Mouse (Mus musculus) MEL (cell line): Measurements from ENCODE around the gene Agr3. TPM values are rescaled to one million over a fixed set of nuclear protein-coding genes. Genes with fewer than 3 reads are reported as not detected.

Experiments used
- DNase-seq: peaks from one replicate; pipeline ENCODE4 v3.0.0; 2011; ENCODE audit warnings: low read depth, low spot score
- H3K27ac ChIP-seq: 2 replicates; pipeline ENCODE4 v1.5.1; 2012; ENCODE audit warnings: low read depth, mild to moderate bottlenecking, control low read depth, low read length, moderate library complexity; ENCODE audit not compliant: control insufficient read depth
- H3K27me3 ChIP-seq, 2 experiments: fragments of 150-350 bp in 1 of 2; sonication (generic) in 1 of 2; 2 replicates each; pipeline ENCODE4 v1.6.1; 2012; ENCODE audit warnings: low read length in 2 of 2, mild to moderate bottlenecking in 2 of 2, improper control_type of control experiment in 1 of 2, moderate library complexity in 1 of 2; ENCODE audit not compliant: insufficient read depth in 2 of 2, control insufficient read depth in 1 of 2
- H3K36me3 ChIP-seq, 2 experiments: 2 replicates each; pipeline ENCODE4 v1.6.1; 2012 to 2014; ENCODE audit warnings: low read length in 2 of 2, improper control_type of control experiment in 1 of 2, inconsistent platforms in 1 of 2, mild to moderate bottlenecking in 1 of 2; ENCODE audit not compliant: insufficient read depth in 2 of 2, control insufficient read depth in 1 of 2
- H3K4me1 ChIP-seq, 2 experiments: fragments of 150-350 bp in 1 of 2; sonication (generic) in 1 of 2; 2 replicates each; pipeline ENCODE4 v1.6.1; 2012; ENCODE audit warnings: low read length in 2 of 2, improper control_type of control experiment in 1 of 2, mild to moderate bottlenecking in 1 of 2; ENCODE audit not compliant: insufficient read depth in 2 of 2, control insufficient read depth in 1 of 2
- H3K4me3 ChIP-seq, 2 experiments: fragments of 150-350 bp in 1 of 2; sonication (generic) in 1 of 2; 2 replicates each; pipeline ENCODE4 v1.5.1; 2012; ENCODE audit warnings: low read depth in 2 of 2, low read length in 2 of 2, mild to moderate bottlenecking in 2 of 2, moderate library complexity in 2 of 2, control low read depth in 1 of 2, improper control_type of control experiment in 1 of 2; ENCODE audit not compliant: control insufficient read depth in 1 of 2, insufficient read depth in 1 of 2
- H3K79me2 ChIP-seq: 2 replicates; pipeline ENCODE4 v1.6.1; 2012; ENCODE audit warnings: mild to moderate bottlenecking, low read length, moderate library complexity; ENCODE audit not compliant: control insufficient read depth, poor library complexity, insufficient read depth
- H3K9ac ChIP-seq: 2 replicates; pipeline ENCODE4 v1.6.1; 2012; ENCODE audit warnings: low read depth, mild to moderate bottlenecking, control low read depth, low read length, moderate library complexity; ENCODE audit not compliant: control insufficient read depth, poor library complexity, severe bottlenecking
- H3K9me3 ChIP-seq: fragments of 150-350 bp; sonication (generic); replicated peaks from 2 replicates; pipeline ENCODE4 v1.6.1; 2012; ENCODE audit warnings: mild to moderate bottlenecking, low read length, improper control_type of control experiment, moderate library complexity; ENCODE audit not compliant: insufficient read depth
- CTCF ChIP-seq, 3 experiments: IDR thresholded peaks in 2 of 3; conservative IDR thresholded peaks in 1 of 3; 2 replicates each; pipeline ENCODE4 v1.5.1; 2011 to 2012; ENCODE audit warnings: low read length in 3 of 3, low read depth in 2 of 3, mild to moderate bottlenecking in 2 of 3, improper control_type of control experiment in 1 of 3, inconsistent platforms in 1 of 3, mixed read lengths in 1 of 3, moderate library complexity in 1 of 3; ENCODE audit not compliant: control insufficient read depth in 1 of 3, insufficient read depth in 1 of 3, poor library complexity in 1 of 3, severe bottlenecking in 1 of 3
- E2F4 ChIP-seq: IDR thresholded peaks from 2 replicates; pipeline ENCODE4 v1.6.1; 2011; ENCODE audit warnings: low read depth, low read length, improper control_type of control experiment, borderline replicate concordance
- ELF1 ChIP-seq: IDR thresholded peaks from 2 replicates; pipeline ENCODE4 v1.6.1; 2014; ENCODE audit warnings: low read depth, mild to moderate bottlenecking, inconsistent platforms, low read length, improper control_type of control experiment, moderate library complexity
- EP300 ChIP-seq, 2 experiments: IDR thresholded peaks; 2 replicates each; pipeline ENCODE4 v1.6.1; 2011; ENCODE audit warnings: improper control_type of control experiment in 2 of 2, low read length in 2 of 2, low read depth in 1 of 2, mild to moderate bottlenecking in 1 of 2
- GATA1 ChIP-seq: IDR thresholded peaks from 2 replicates; pipeline ENCODE4 v1.6.1; 2011; ENCODE audit warnings: low read depth, low read length, improper control_type of control experiment
- HCFC1 ChIP-seq: IDR thresholded peaks from 2 replicates; pipeline ENCODE4 v1.6.1; 2012; ENCODE audit warnings: low read depth, mild to moderate bottlenecking, inconsistent platforms, low read length, improper control_type of control experiment, moderate library complexity
- KAT2A ChIP-seq: conservative IDR thresholded peaks from 2 replicates; pipeline ENCODE4 v1.6.1; 2012; ENCODE audit warnings: low read depth, low read length, improper control_type of control experiment, inconsistent platforms
- MAFK ChIP-seq: IDR thresholded peaks from 2 replicates; pipeline ENCODE4 v1.6.1; 2011; ENCODE audit warnings: low read depth, mild to moderate bottlenecking, low read length, improper control_type of control experiment, borderline replicate concordance
- MEF2A ChIP-seq: IDR thresholded peaks from 2 replicates; pipeline ENCODE4 v1.6.1; 2014; ENCODE audit warnings: low read depth, mild to moderate bottlenecking, inconsistent platforms, low read length, improper control_type of control experiment; ENCODE audit not compliant: poor library complexity, insufficient replicate concordance, severe bottlenecking; ENCODE audit errors: extremely low read depth
- MYB ChIP-seq: IDR thresholded peaks from 2 replicates; pipeline ENCODE4 v1.6.1; 2011; ENCODE audit warnings: mild to moderate bottlenecking, low read depth, low read length, improper control_type of control experiment
- NELFE ChIP-seq: IDR thresholded peaks from 2 replicates; pipeline ENCODE4 v1.6.1; 2011; ENCODE audit warnings: low read depth, low read length, improper control_type of control experiment
- NRF1 ChIP-seq: IDR thresholded peaks from 2 replicates; pipeline ENCODE4 v1.6.1; 2014; ENCODE audit warnings: low read depth, mild to moderate bottlenecking, inconsistent platforms, low read length, improper control_type of control experiment, moderate library complexity; ENCODE audit not compliant: poor library complexity, insufficient read depth, severe bottlenecking
- POLR2A ChIP-seq, 2 experiments: IDR thresholded peaks; 2 replicates each; pipeline ENCODE4 v1.6.1; 2011 to 2012; ENCODE audit warnings: low read length in 2 of 2, mild to moderate bottlenecking in 2 of 2, control low read depth in 1 of 2, improper control_type of control experiment in 1 of 2, low read depth in 1 of 2, moderate library complexity in 1 of 2; ENCODE audit not compliant: control insufficient read depth in 1 of 2, insufficient read depth in 1 of 2, poor library complexity in 1 of 2
- RAD21 ChIP-seq: IDR thresholded peaks from 2 replicates; pipeline ENCODE4 v1.6.1; 2011; ENCODE audit warnings: mild to moderate bottlenecking, low read depth, low read length, improper control_type of control experiment
- SIN3A ChIP-seq: IDR thresholded peaks from 2 replicates; pipeline ENCODE4 v1.6.1; 2012; ENCODE audit warnings: low read length, improper control_type of control experiment, inconsistent platforms
- SMC3 ChIP-seq: IDR thresholded peaks from 2 replicates; pipeline ENCODE4 v1.6.1; 2011; ENCODE audit warnings: low read depth, low read length, improper control_type of control experiment
- TAL1 ChIP-seq: IDR thresholded peaks from 2 replicates; pipeline ENCODE4 v1.6.1; 2012; ENCODE audit warnings: mild to moderate bottlenecking, inconsistent platforms, low read length, moderate library complexity, mixed read lengths
- TCF12 ChIP-seq: IDR thresholded peaks from 2 replicates; pipeline ENCODE4 v1.6.1; 2014; ENCODE audit warnings: low read depth, mild to moderate bottlenecking, inconsistent platforms, low read length, improper control_type of control experiment, moderate library complexity
- UBTF ChIP-seq: IDR thresholded peaks from 2 replicates; pipeline ENCODE4 v1.6.1; 2012; ENCODE audit warnings: low read depth, mild to moderate bottlenecking, inconsistent platforms, low read length, improper control_type of control experiment, moderate library complexity, borderline replicate concordance; ENCODE audit not compliant: insufficient read depth
- USF1 ChIP-seq: IDR thresholded peaks from 2 replicates; pipeline ENCODE4 v1.6.1; 2014; ENCODE audit warnings: low read depth, mild to moderate bottlenecking, inconsistent platforms, low read length, improper control_type of control experiment, moderate library complexity
- USF2 ChIP-seq, 2 experiments: IDR thresholded peaks; 2 replicates each; pipeline ENCODE4 v1.6.1; 2011 to 2012; ENCODE audit warnings: improper control_type of control experiment in 2 of 2, low read length in 2 of 2, borderline replicate concordance in 1 of 2, inconsistent platforms in 1 of 2, low read depth in 1 of 2, mild to moderate bottlenecking in 1 of 2; ENCODE audit not compliant: insufficient read depth in 1 of 2
- ZC3H11A ChIP-seq: IDR thresholded peaks from 2 replicates; pipeline ENCODE4 v1.6.1; 2012; ENCODE audit warnings: low read depth, mild to moderate bottlenecking, inconsistent platforms, low read length, improper control_type of control experiment
- ZKSCAN1 ChIP-seq: IDR thresholded peaks from 2 replicates; pipeline ENCODE4 v1.6.1; 2012; ENCODE audit warnings: low read depth, mild to moderate bottlenecking, inconsistent platforms, low read length, improper control_type of control experiment, moderate library complexity
- ZNF384 ChIP-seq: IDR thresholded peaks from 2 replicates; pipeline ENCODE4 v1.6.1; 2012; ENCODE audit warnings: low read depth, mild to moderate bottlenecking, inconsistent platforms, low read length, improper control_type of control experiment
- polyA plus RNA-seq, 2 experiments: library from polyadenylated mRNA; stranded (reverse) in 1 of 2; unstranded in 1 of 2; fragments of >175 nt in 1 of 2; fragments of >200 nt in 1 of 2; gene quantifications; 2 replicates each; pipeline versions ENCODE4 v1.2.1 to v1.2.4; 2012; ENCODE audit warnings: low replicate concordance in 2 of 2, low read depth in 1 of 2; ENCODE audit not compliant: insufficient read length in 2 of 2, insufficient read depth in 1 of 2, missing spikeins in 1 of 2
- total RNA-seq: library from RNA; depleted of rRNA; stranded (reverse); fragments of 300-350 nt; gene quantifications from 2 replicates; pipeline ENCODE4 v1.2.3, GENCODE M21; 2012

The Agr3 gene
- total and polyA plus RNA-seq, 3 experiments: not detected

GRCm38 (mm10) chr12:35896764-35897282, 28.6 kb upstream of the Agr3 start:
- Histone ChIP-seq H3K4me3 (no peak overlapping the region), H3K27ac (no peak overlapping the region), H3K4me1 (no peaks in the 10 kb centered on the region), H3K27me3 (no peaks in the 10 kb centered on the region; a peak in 1 of 4 replicates), H3K79me2 (no peaks in the 10 kb centered on the region), H3K9ac (no peak overlapping the region)
- no peak for DNase-seq
- TF ChIP-seq ZC3H11A (no peak), MYB (no peak), USF2 (IDR thresholded peaks at IDR 0.05; ENCODE audit: borderline replicate concordance in 1 of 2, insufficient read depth in 1 of 2, low read depth in 1 of 2, low read length in 2 of 2) (no peak), NELFE (no peak), KAT2A (no peak), EP300 (IDR thresholded peaks at IDR 0.05; ENCODE audit: low read depth in 1 of 2, low read length in 2 of 2) (no peak), UBTF (no peak), GATA1 (no peak), ZNF384 (no peak), CTCF (IDR thresholded peaks at IDR 0.05 in 2 of 3, conservative IDR thresholded peaks at IDR 0.05 in 1 of 3; ENCODE audit: control insufficient read depth in 1 of 3, insufficient read depth in 1 of 3, low read depth in 2 of 3, low read length in 3 of 3, poor library complexity in 1 of 3, severe bottlenecking in 1 of 3) (no peak), SIN3A (no peak), E2F4 (no peak)
- TF ChIP-seq, all 39 proteins: peak for 0
- Histone ChIP-seq H3K9me3 (no peaks in the 10 kb centered on the region), H3K36me3 (no peaks in the 10 kb centered on the region)

GRCm38 (mm10) chr12:35910632-35911031, 14.8 kb upstream of the Agr3 start:
- no peak overlapping the region for H3K27ac ChIP-seq
- H3K9ac ChIP-seq: no peak overlapping the region
- H3K36me3 ChIP-seq: no peaks in the 10 kb centered on the region
- no peak for DNase-seq
- H3K4me1 ChIP-seq: no peaks in the 10 kb centered on the region
- H3K79me2 ChIP-seq: no peaks in the 10 kb centered on the region
- H3K27me3 ChIP-seq: peaks cover 0 to 10% of the 10 kb centered on the region in 2 experiments; a peak in 2 of 4 replicates
- TF ChIP-seq ZKSCAN1 (no peak), ZC3H11A (no peak), TCF12 (no peak), POLR2A (IDR thresholded peaks at IDR 0.05; ENCODE audit: control insufficient read depth in 1 of 2, insufficient read depth in 1 of 2, low read depth in 1 of 2, low read length in 2 of 2, poor library complexity in 1 of 2) (no peak), USF1 (no peak), NELFE (no peak), NRF1 (no peak), ZNF384 (no peak), USF2 (IDR thresholded peaks at IDR 0.05; ENCODE audit: borderline replicate concordance in 1 of 2, insufficient read depth in 1 of 2, low read depth in 1 of 2, low read length in 2 of 2) (no peak), ELF1 (no peak), TAL1 (no peak), RAD21 (no peak), MAFK (no peak), HCFC1 (no peak), MEF2A (no peak), EP300 (IDR thresholded peaks at IDR 0.05; ENCODE audit: low read depth in 1 of 2, low read length in 2 of 2) (no peak), SMC3 (no peak), MYB (no peak)
- H3K9me3 ChIP-seq: no peaks in the 10 kb centered on the region
- no peak overlapping the region for H3K4me3 ChIP-seq
